Mouse (Mus musculus): ENCODE measurements around the gene Lrrc8b. TPM values are rescaled to one million over a fixed set of nuclear protein-coding genes. Genes with fewer than 3 reads are reported as not detected.

Gene Lrrc8b
- total RNA-seq, 1 experiment from 2014 or later = 10.6 TPM

GRCm38 (mm10) chr5:105466471-105466902 lies 50.9 kb downstream of the Lrrc8b start:
- no peak for ATAC-seq (replicated peaks; ENCODE audit: insufficient number of reproducible peaks, low FRiP score, low TSS enrichment, poor library complexity, severe bottlenecking)

GRCm38 (mm10) chr5:105467271-105467670 lies 51.7 kb downstream of the Lrrc8b start:
- ATAC-seq (replicated peaks; ENCODE audit: insufficient number of reproducible peaks, low FRiP score, low TSS enrichment, poor library complexity, severe bottlenecking) = no peak

- ATAC-seq (replicated peaks; ENCODE audit: insufficient number of reproducible peaks, low FRiP score, low TSS enrichment, poor library complexity, severe bottlenecking) = no peak
Observed at GRCm38 (mm10) chr5:105472983-105473705, 57.6 kb downstream of the Lrrc8b start.

GRCm38 (mm10) chr5:105477527-105477926 lies 62.0 kb downstream of the Lrrc8b start:
- ATAC-seq (replicated peaks; ENCODE audit: insufficient number of reproducible peaks, low FRiP score, low TSS enrichment, poor library complexity, severe bottlenecking) = no peak

GRCm38 (mm10) chr5:105479673-105480072 lies 64.1 kb downstream of the Lrrc8b start:
- no peak for ATAC-seq (replicated peaks; ENCODE audit: insufficient number of reproducible peaks, low FRiP score, low TSS enrichment, poor library complexity, severe bottlenecking)

GRCm38 (mm10) chr5:105480561-105480960 lies 65.0 kb downstream of the Lrrc8b start:
- ATAC-seq (replicated peaks; ENCODE audit: insufficient number of reproducible peaks, low FRiP score, low TSS enrichment, poor library complexity, severe bottlenecking) = no peak

GRCm38 (mm10) chr5:105483632-105484031 lies 68.1 kb downstream of the Lrrc8b start:
- no peak for ATAC-seq (replicated peaks; ENCODE audit: insufficient number of reproducible peaks, low FRiP score, low TSS enrichment, poor library complexity, severe bottlenecking)

- no peak for ATAC-seq (replicated peaks; ENCODE audit: insufficient number of reproducible peaks, low FRiP score, low TSS enrichment, poor library complexity, severe bottlenecking)
Observed at GRCm38 (mm10) chr5:105484247-105484646, 68.7 kb downstream of the Lrrc8b start.

- ATAC-seq (replicated peaks; ENCODE audit: insufficient number of reproducible peaks, low FRiP score, low TSS enrichment, poor library complexity, severe bottlenecking) = no peak
Observed at GRCm38 (mm10) chr5:105484891-105485290, 69.3 kb downstream of the Lrrc8b start.

GRCm38 (mm10) chr5:105490211-105490610 lies 74.6 kb downstream of the Lrrc8b start:
- ATAC-seq (replicated peaks; ENCODE audit: insufficient number of reproducible peaks, low FRiP score, low TSS enrichment, poor library complexity, severe bottlenecking) = no peak

- ATAC-seq (replicated peaks; ENCODE audit: insufficient number of reproducible peaks, low FRiP score, low TSS enrichment, poor library complexity, severe bottlenecking) = no peak
Observed at GRCm38 (mm10) chr5:105491389-105491788, 75.8 kb downstream of the Lrrc8b start.

GRCm38 (mm10) chr5:105492367-105493246 lies 77.0 kb downstream of the Lrrc8b start:
- no peak for ATAC-seq (replicated peaks; ENCODE audit: insufficient number of reproducible peaks, low FRiP score, low TSS enrichment, poor library complexity, severe bottlenecking)

- ATAC-seq (replicated peaks; ENCODE audit: insufficient number of reproducible peaks, low FRiP score, low TSS enrichment, poor library complexity, severe bottlenecking) = no peak
Observed at GRCm38 (mm10) chr5:105493377-105493776, 77.8 kb downstream of the Lrrc8b start.

GRCm38 (mm10) chr5:105494246-105494917 lies 78.8 kb downstream of the Lrrc8b start:
- no peak for ATAC-seq (replicated peaks; ENCODE audit: insufficient number of reproducible peaks, low FRiP score, low TSS enrichment, poor library complexity, severe bottlenecking)

- ATAC-seq (replicated peaks; ENCODE audit: insufficient number of reproducible peaks, low FRiP score, low TSS enrichment, poor library complexity, severe bottlenecking) = peak; percentile 86
Observed at GRCm38 (mm10) chr5:105494918-105495901, 79.6 kb downstream of the Lrrc8b start.

- ATAC-seq (replicated peaks; ENCODE audit: insufficient number of reproducible peaks, low FRiP score, low TSS enrichment, poor library complexity, severe bottlenecking) = no peak
Observed at GRCm38 (mm10) chr5:105496133-105496532, 80.6 kb downstream of the Lrrc8b start.

GRCm38 (mm10) chr5:105496586-105496985 lies 81.0 kb downstream of the Lrrc8b start:
- ATAC-seq (replicated peaks; ENCODE audit: insufficient number of reproducible peaks, low FRiP score, low TSS enrichment, poor library complexity, severe bottlenecking) = no peak

- ATAC-seq (replicated peaks; ENCODE audit: insufficient number of reproducible peaks, low FRiP score, low TSS enrichment, poor library complexity, severe bottlenecking) = no peak
Observed at GRCm38 (mm10) chr5:105498429-105499000, 82.9 kb downstream of the Lrrc8b start.

All from monocyte, adult 5-6 weeks (primary cell).